ENCODE assay signal across 9 mouse cellular contexts in genomic region chr4:124847573-124847972, GRCm38 (mm10). TPM values are rescaled to one million over a fixed set of nuclear protein-coding genes. Genes with fewer than 3 reads are reported as not detected.
DNase-seq lines count a peak whose midpoint lies in the region; ATAC-seq lines count a peak whose summit lies in the region.
"Had no signal": no experiment of that assay in that cellular context is flagged by ENCODE, and none has a peak within 500 bp of the region (broad histone marks: within the 10 kb centered on the region; RNA-seq: fewer than 3 reads in every experiment).

No protein-coding gene starts in this region.

- DNase-seq in adrenal gland, adult 2 months = peak; percentile 85
- peak; percentile 90 for DNase-seq in embryo, embryonic 10.5 days (ENCODE audit: low spot score)
- peak; percentile 74 for DNase-seq in heart, adult 8-10 months (ENCODE audit: low spot score)
- DNase-seq in layer of hippocampus, adult 9-11 months = peak; percentile 85
- DNase-seq in lung, postnatal 14 days = peak; percentile 83
- DNase-seq in retina, postnatal 1 day = peak; percentile 90
- DNase-seq in thymus, postnatal 4 days = peak; percentile 89

- peak; percentile 38 for ATAC-seq in CD4-positive, CD25-positive, alpha-beta regulatory T cell, adult 4 months

RNA-seq across cellular contexts. Expression of gene Yrdc, which starts 2.9 kb away (rescaled TPM):
- polyA plus RNA-seq in CD4-positive, CD25-positive, alpha-beta regulatory T cell, adult 4 months (2017; shearing (Covaris generic)) = 1 to 10 TPM; 4.9 to 5.6 TPM
- 10 to 100 TPM; 34.9 to 39.5 TPM for total RNA-seq in adrenal gland, adult 2 months (2021)
- polyA plus RNA-seq in adrenal gland, adult 2 months (2012; rRNA removed) = 45.0 and 48.5 TPM in 2 replicates
- total RNA-seq in heart, adult 8-10 months (2022) = 10 to 100 TPM; 20.8 to 22.5 (median 22.0) TPM

RNA-seq across cellular contexts. Expression of gene 1110065P20Rik, which starts 3.4 kb away (rescaled TPM):
- polyA plus RNA-seq in CD4-positive, CD25-positive, alpha-beta regulatory T cell, adult 4 months (2017; shearing (Covaris generic)) = 1 to 10 TPM; 2.3 to 3.3 TPM
- 10 to 100 TPM; 29.3 to 47.0 TPM for total RNA-seq in adrenal gland, adult 2 months (2021)
- 63.4 and 70.0 TPM in 2 replicates for polyA plus RNA-seq in adrenal gland, adult 2 months (2012; rRNA removed)
- total RNA-seq in heart, adult 8-10 months (2022) = 10 to 100 TPM; 18.2 to 23.5 (median 21.0) TPM

RNA-seq across cellular contexts. Expression of gene Maneal, which starts 14.4 kb away (rescaled TPM):
- polyA plus RNA-seq in CD4-positive, CD25-positive, alpha-beta regulatory T cell, adult 4 months (2017; shearing (Covaris generic)) = under 1 TPM; 0.58 to 0.62 TPM
- total RNA-seq in adrenal gland, adult 2 months (2021) = 1 to 10 TPM; 4.7 TPM
- 5.9 and 6.5 TPM in 2 replicates for polyA plus RNA-seq in adrenal gland, adult 2 months (2012; rRNA removed)
- total RNA-seq in heart, adult 8-10 months (2022) = 1 to 10 TPM in 1 of 4 experiments, under 1 TPM in 3; 0.54 to 1.0 (median 0.69) TPM
- polyA plus RNA-seq: heart, embryonic 15.5 days had no signal

RNA-seq across cellular contexts. Expression of gene Epha10, which starts 33.1 kb away (rescaled TPM):
- polyA plus RNA-seq in CD4-positive, CD25-positive, alpha-beta regulatory T cell, adult 4 months (2017; shearing (Covaris generic)) = not detected
- 1 to 10 TPM; 1.7 to 2.9 TPM for total RNA-seq in adrenal gland, adult 2 months (2021)
- polyA plus RNA-seq in adrenal gland, adult 2 months (2012; rRNA removed) = 3.3 TPM in 2 replicates
- total RNA-seq in heart, adult 8-10 months (2022) = not detected
- polyA plus RNA-seq: heart, embryonic 15.5 days had no signal

RNA-seq across cellular contexts. Expression of gene Mtf1, which starts 45.7 kb away (rescaled TPM):
- polyA plus RNA-seq in CD4-positive, CD25-positive, alpha-beta regulatory T cell, adult 4 months (2017; shearing (Covaris generic)) = 10 to 100 TPM; 16.0 to 16.7 TPM
- 10 to 100 TPM; 22.8 to 25.3 TPM for total RNA-seq in adrenal gland, adult 2 months (2021)
- polyA plus RNA-seq in adrenal gland, adult 2 months (2012; rRNA removed) = 5.5 and 7.1 TPM in 2 replicates
- total RNA-seq in heart, adult 8-10 months (2022) = 10 to 100 TPM; 12.5 to 18.4 (median 14.5) TPM

Comparison
In these comparisons a context has a peak if more than half of its experiments do, and no peak if none do; other contexts are left out.
1. Peak in every context shown above with its lines: DNase-seq and ATAC-seq.